Mouse (Mus musculus) stomach, postnatal 0 days (tissue): ENCODE data around the gene Coq5. TPM values are rescaled to one million over a fixed set of nuclear protein-coding genes. Genes with fewer than 3 reads are reported as not detected.

Source experiments
- ATAC-seq: fragments of 200-750 bp; cut with Nextera tagmentation; 2 replicates; pipeline ENCODE4 v1.8.0; 2017; ENCODE audit not compliant: low FRiP score, low TSS enrichment
- DNase-seq: peaks from one replicate; pipeline ENCODE4 v3.0.0-alpha.2; 2016; ENCODE audit warnings: low spot score
- H3K27ac ChIP-seq: fragments of 300-500 bp; sonication (generic); replicated peaks from 2 replicates; pipeline ENCODE4 v1.5.1; 2014; ENCODE audit warnings: mild to moderate bottlenecking, control low read depth
- H3K27me3 ChIP-seq: fragments of 300-500 bp; sonication (generic); 2 replicates; pipeline ENCODE4 v1.6.1; 2014; ENCODE audit warnings: low read length; ENCODE audit not compliant: control insufficient read depth, insufficient read depth
- H3K36me3 ChIP-seq: fragments of 300-500 bp; sonication (generic); 2 replicates; pipeline ENCODE4 v1.6.1; 2014; ENCODE audit warnings: low read length, mixed read lengths; ENCODE audit not compliant: control insufficient read depth, insufficient read depth
- H3K4me1 ChIP-seq: fragments of 300-500 bp; sonication (generic); replicated peaks from 2 replicates; pipeline ENCODE4 v1.6.1; 2014; ENCODE audit warnings: antibody characterized with exemption; ENCODE audit not compliant: control insufficient read depth, insufficient read depth
- H3K4me2 ChIP-seq: fragments of 300-500 bp; sonication (generic); replicated peaks from 2 replicates; pipeline ENCODE4 v1.6.1; 2014; ENCODE audit warnings: low read depth, mild to moderate bottlenecking, control low read depth, moderate library complexity
- H3K4me3 ChIP-seq: fragments of 300-500 bp; sonication (generic); 2 replicates; pipeline ENCODE4 v1.5.1; 2014; ENCODE audit warnings: low read depth, low read length, control low read depth
- H3K9ac ChIP-seq: fragments of 300-500 bp; sonication (generic); 2 replicates; pipeline ENCODE4 v1.6.1; 2014; ENCODE audit warnings: mild to moderate bottlenecking, low read length, control low read depth, mixed read lengths
- H3K9me3 ChIP-seq: fragments of 300-500 bp; sonication (generic); 2 replicates; pipeline ENCODE4 v1.6.1; 2016; ENCODE audit warnings: low read length; ENCODE audit not compliant: control insufficient read depth
- CTCF ChIP-seq: IDR thresholded peaks from 2 replicates; pipeline ENCODE4 v1.5.1; 2016; ENCODE audit warnings: antibody characterized with exemption, low read depth, mild to moderate bottlenecking, moderate library complexity
- EP300 ChIP-seq: optimal IDR thresholded peaks from 2 replicates; pipeline ENCODE3; 2016; ENCODE audit warnings: antibody characterized with exemption
- WGBS: fragments of 180-500 bp; shearing (Covaris S2); extraction: QIAGEN DNeasy Blood & Tissue Kit; methylation state at CpG from one replicate; pipeline ENCODE4 v1.1.7; 2014; 5-methylcytosine and 5-hydroxymethylcytosine counted together
- polyA plus RNA-seq: library from polyadenylated mRNA; unstranded; fragments of >200 nt; fragmentation: Nextera tagmentation; extraction: Ambion mirVana; gene quantifications from 2 replicates; pipeline ENCODE4 v1.2.1, GENCODE M21; 2015

Gene Coq5
- polyA plus RNA-seq, 1 experiment from 2014 or later = 32.6 TPM

- peak; percentile 87 for ATAC-seq
- peak overlapping the region; percentile 66 for H3K4me2 ChIP-seq
- WGBS = 0% methylated on average over 22 of the region's 22 CpGs
- no peaks in the 10 kb centered on the region for H3K9me3 ChIP-seq
- H3K27ac ChIP-seq = peak overlapping the region; percentile 88
- peak; percentile 82 for TF ChIP-seq CTCF
- TF ChIP-seq EP300 = no peak
- no peaks in the 10 kb centered on the region for H3K36me3 ChIP-seq
- no peaks in the 10 kb centered on the region for H3K27me3 ChIP-seq
- H3K4me1 ChIP-seq = peaks cover 5% of the 10 kb centered on the region; the same call in 1 of the 2 replicates
- peak overlapping the region; percentile 55 for H3K9ac ChIP-seq
- peak overlapping the region; percentile 35 for H3K4me3 ChIP-seq
- peak; percentile 79 for DNase-seq
Observed at GRCm38 (mm10) chr5:115319004-115319940, 39.8 kb downstream of the Coq5 start.

- no peak for TF ChIP-seq EP300
- peak overlapping the region; percentile 83 for H3K4me3 ChIP-seq
- no peaks in the 10 kb centered on the region for H3K27me3 ChIP-seq
- 19% methylated on average over 11 of the region's 11 CpGs for WGBS
- H3K27ac ChIP-seq = peak overlapping the region; percentile 88
- H3K9me3 ChIP-seq = no peaks in the 10 kb centered on the region
- peak overlapping the region; percentile 87 for H3K9ac ChIP-seq
- no peak for DNase-seq
- peak overlapping the region; percentile 98 for H3K4me2 ChIP-seq
- H3K4me1 ChIP-seq = peaks cover 4% of the 10 kb centered on the region
- peak; percentile 25 for ATAC-seq
- H3K36me3 ChIP-seq = peaks cover 6% of the 10 kb centered on the region; the same call in 1 of the 2 replicates
Observed at GRCm38 (mm10) chr5:115326256-115326831, 46.9 kb downstream of the Coq5 start.

GRCm38 (mm10) chr5:115326875-115327609 lies 47.6 kb downstream of the Coq5 start, which contains the start of gene Srsf9:
TSS of gene Srsf9 (plus strand) at chr5:115327177.
- H3K36me3 ChIP-seq = peaks cover 9% of the 10 kb centered on the region; the same call in 1 of the 2 replicates
- no peaks in the 10 kb centered on the region for H3K27me3 ChIP-seq
- peak within 1 kb of the TSS; percentile 87 for H3K9ac ChIP-seq
- H3K9me3 ChIP-seq = no peaks in the 10 kb centered on the region
- peak within 1 kb of the TSS; percentile 98 for H3K4me2 ChIP-seq
- DNase-seq = peak; percentile 95
- peaks cover 4% of the 10 kb centered on the region for H3K4me1 ChIP-seq
- peak within 1 kb of the TSS; percentile 88 for H3K27ac ChIP-seq
- TF ChIP-seq CTCF (no peak), EP300 (no peak)
- WGBS = under 1% methylated on average over 50 of the region's 97 CpGs
- peak within 1 kb of the TSS; percentile 83 for H3K4me3 ChIP-seq
- ATAC-seq = peak; percentile 94

GRCm38 (mm10) chr5:115327610-115328548 lies 48.4 kb downstream of the Coq5 start:
- H3K4me1 ChIP-seq = peaks cover 4% of the 10 kb centered on the region
- TF ChIP-seq EP300 (no peak), CTCF (no peak)
- H3K27ac ChIP-seq = peak overlapping the region; percentile 88
- DNase-seq = no peak
- peak; percentile 3; the same call in 1 of the 2 replicates for ATAC-seq
- H3K36me3 ChIP-seq = peaks cover 13% of the 10 kb centered on the region
- 1% methylated on average over 55 of the region's 55 CpGs for WGBS
- H3K4me3 ChIP-seq = peak overlapping the region; percentile 83
- peak overlapping the region; percentile 98 for H3K4me2 ChIP-seq
- no peaks in the 10 kb centered on the region for H3K9me3 ChIP-seq
- no peaks in the 10 kb centered on the region for H3K27me3 ChIP-seq
- H3K9ac ChIP-seq = peak overlapping the region; percentile 87

GRCm38 (mm10) chr5:115330955-115331354 lies 51.5 kb downstream of the Coq5 start:
- no peak overlapping the region for H3K27ac ChIP-seq
- H3K9me3 ChIP-seq = no peaks in the 10 kb centered on the region
- no peak for DNase-seq
- H3K4me2 ChIP-seq = no peak overlapping the region
- TF ChIP-seq CTCF (no peak), EP300 (no peak)
- H3K4me1 ChIP-seq = peaks cover 4% of the 10 kb centered on the region
- no peak overlapping the region for H3K9ac ChIP-seq
- H3K4me3 ChIP-seq = no peak overlapping the region
- peaks cover 24% of the 10 kb centered on the region for H3K36me3 ChIP-seq
- ATAC-seq = no peak
- 69% methylated on average over 9 of the region's 9 CpGs for WGBS
- no peaks in the 10 kb centered on the region for H3K27me3 ChIP-seq
